Mouse (Mus musculus) G1E (cell line): ENCODE measurements around the gene Sugct.

Experiments
- CTCF ChIP-seq: IDR thresholded peaks from 2 replicates; pipeline ENCODE4 v1.5.1; 2012; ENCODE audit warnings: low read depth, low read length, inconsistent platforms, mixed read lengths
- GATA1 ChIP-seq: IDR thresholded peaks from 2 replicates; pipeline ENCODE4 v1.6.1; 2012; ENCODE audit warnings: borderline replicate concordance, low read length, inconsistent platforms, mixed read lengths
- GATA2 ChIP-seq: IDR thresholded peaks from 2 replicates; pipeline ENCODE4 v1.6.1; 2012; ENCODE audit warnings: low read depth, low read length, inconsistent platforms, borderline replicate concordance
- POLR2AphosphoS5 ChIP-seq: IDR thresholded peaks from 2 replicates; pipeline ENCODE4 v1.6.1; 2012; ENCODE audit warnings: low read depth, low read length, inconsistent platforms; ENCODE audit not compliant: insufficient replicate concordance
- TAL1 ChIP-seq: conservative IDR thresholded peaks from 2 replicates; pipeline ENCODE4 v1.6.1; 2012; ENCODE audit warnings: low read depth, low read length, inconsistent platforms, mixed read lengths

DNA sequence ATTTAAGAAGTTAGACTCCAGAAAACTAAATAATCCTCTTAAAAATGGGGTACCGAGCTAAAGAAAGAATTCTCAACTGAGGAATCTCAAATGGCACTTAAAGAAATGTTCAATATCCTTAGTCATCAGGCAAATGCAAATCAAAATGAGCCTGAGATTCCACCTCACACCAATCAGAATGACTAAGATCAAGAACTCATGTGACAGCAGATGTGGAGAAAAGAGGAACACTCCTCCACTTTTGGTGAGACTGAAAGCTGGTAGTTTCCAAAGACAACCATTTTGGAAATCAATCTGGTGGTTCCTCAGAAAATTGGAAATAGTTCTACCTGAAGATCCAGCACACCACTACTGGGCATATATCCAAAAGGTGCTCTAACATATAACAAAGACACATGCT lies 28.0 kb downstream of the Sugct start:
- no peak for TF ChIP-seq CTCF
- TF ChIP-seq GATA1, result no peak
- TF ChIP-seq TAL1, result no peak
- TF ChIP-seq POLR2AphosphoS5, result no peak
- TF ChIP-seq GATA2, result no peak
